Mouse (Mus musculus) MEL (cell line): Measurements from ENCODE around the gene E130308A19Rik.

Source experiments
- BHLHE40 ChIP-seq: IDR thresholded peaks from 2 replicates; pipeline ENCODE4 v1.6.1; 2012; ENCODE audit warnings: low read depth, mild to moderate bottlenecking, inconsistent platforms, low read length, improper control_type of control experiment, borderline replicate concordance
- CTCF ChIP-seq, 3 experiments: IDR thresholded peaks in 2 of 3; conservative IDR thresholded peaks in 1 of 3; 2 replicates each; pipeline ENCODE4 v1.5.1; 2011 to 2012; ENCODE audit warnings: low read length in 3 of 3, low read depth in 2 of 3, mild to moderate bottlenecking in 2 of 3, improper control_type of control experiment in 1 of 3, inconsistent platforms in 1 of 3, mixed read lengths in 1 of 3, moderate library complexity in 1 of 3; ENCODE audit not compliant: control insufficient read depth in 1 of 3, insufficient read depth in 1 of 3, poor library complexity in 1 of 3, severe bottlenecking in 1 of 3
- EP300 ChIP-seq, 2 experiments: IDR thresholded peaks; 2 replicates each; pipeline ENCODE4 v1.6.1; 2011; ENCODE audit warnings: improper control_type of control experiment in 2 of 2, low read length in 2 of 2, low read depth in 1 of 2, mild to moderate bottlenecking in 1 of 2
- JUND ChIP-seq: IDR thresholded peaks from 2 replicates; pipeline ENCODE4 v1.6.1; 2011; ENCODE audit warnings: low read depth, mild to moderate bottlenecking, improper control_type of control experiment, low read length
- KAT2A ChIP-seq: conservative IDR thresholded peaks from 2 replicates; pipeline ENCODE4 v1.6.1; 2012; ENCODE audit warnings: low read depth, low read length, improper control_type of control experiment, inconsistent platforms
- MAFK ChIP-seq: IDR thresholded peaks from 2 replicates; pipeline ENCODE4 v1.6.1; 2011; ENCODE audit warnings: low read depth, mild to moderate bottlenecking, low read length, improper control_type of control experiment, borderline replicate concordance
- MAX ChIP-seq: IDR thresholded peaks from 2 replicates; pipeline ENCODE4 v1.6.1; 2011; ENCODE audit warnings: low read length, improper control_type of control experiment
- NRF1 ChIP-seq: IDR thresholded peaks from 2 replicates; pipeline ENCODE4 v1.6.1; 2014; ENCODE audit warnings: low read depth, mild to moderate bottlenecking, inconsistent platforms, low read length, improper control_type of control experiment, moderate library complexity; ENCODE audit not compliant: poor library complexity, insufficient read depth, severe bottlenecking
- POLR2A ChIP-seq, 2 experiments: IDR thresholded peaks; 2 replicates each; pipeline ENCODE4 v1.6.1; 2011 to 2012; ENCODE audit warnings: low read length in 2 of 2, mild to moderate bottlenecking in 2 of 2, control low read depth in 1 of 2, improper control_type of control experiment in 1 of 2, low read depth in 1 of 2, moderate library complexity in 1 of 2; ENCODE audit not compliant: control insufficient read depth in 1 of 2, insufficient read depth in 1 of 2, poor library complexity in 1 of 2
- TAL1 ChIP-seq: IDR thresholded peaks from 2 replicates; pipeline ENCODE4 v1.6.1; 2012; ENCODE audit warnings: mild to moderate bottlenecking, inconsistent platforms, low read length, moderate library complexity, mixed read lengths
- ZC3H11A ChIP-seq: IDR thresholded peaks from 2 replicates; pipeline ENCODE4 v1.6.1; 2012; ENCODE audit warnings: low read depth, mild to moderate bottlenecking, inconsistent platforms, low read length, improper control_type of control experiment
- ZKSCAN1 ChIP-seq: IDR thresholded peaks from 2 replicates; pipeline ENCODE4 v1.6.1; 2012; ENCODE audit warnings: low read depth, mild to moderate bottlenecking, inconsistent platforms, low read length, improper control_type of control experiment, moderate library complexity
- ZNF384 ChIP-seq: IDR thresholded peaks from 2 replicates; pipeline ENCODE4 v1.6.1; 2012; ENCODE audit warnings: low read depth, mild to moderate bottlenecking, inconsistent platforms, low read length, improper control_type of control experiment

GRCm38 (mm10) chr4:59804754-59805153 is 178.7 kb downstream of the E130308A19Rik start:
- TF ChIP-seq POLR2A (IDR thresholded peaks at IDR 0.05; ENCODE audit: control insufficient read depth in 1 of 2, insufficient read depth in 1 of 2, low read depth in 1 of 2, low read length in 2 of 2, poor library complexity in 1 of 2) = no peak
- TF ChIP-seq EP300 (IDR thresholded peaks at IDR 0.05; ENCODE audit: low read depth in 1 of 2, low read length in 2 of 2) = no peak
- no peak for TF ChIP-seq CTCF (IDR thresholded peaks at IDR 0.05 in 2 of 3, conservative IDR thresholded peaks at IDR 0.05 in 1 of 3; ENCODE audit: control insufficient read depth in 1 of 3, insufficient read depth in 1 of 3, low read depth in 2 of 3, low read length in 3 of 3, poor library complexity in 1 of 3, severe bottlenecking in 1 of 3)
- TF ChIP-seq ZNF384 = no peak
- TF ChIP-seq MAX = no peak
- TF ChIP-seq NRF1 = no peak
- no peak for TF ChIP-seq MAFK
- no peak for TF ChIP-seq BHLHE40
- no peak for TF ChIP-seq JUND
- no peak for TF ChIP-seq ZC3H11A
- no peak for TF ChIP-seq KAT2A
- no peak for TF ChIP-seq TAL1
- TF ChIP-seq ZKSCAN1 = no peak
